Mouse (Mus musculus): Measurements from ENCODE around the gene Cacnb1. TPM values are rescaled to one million over a fixed set of nuclear protein-coding genes. Genes with fewer than 3 reads are reported as not detected.

The Cacnb1 gene
- 50.9 and 63.0 TPM in 2 replicates for polyA plus RNA-seq (2015; fragmentation: Nextera tagmentation; extraction: Ambion mirVana)

DNA sequence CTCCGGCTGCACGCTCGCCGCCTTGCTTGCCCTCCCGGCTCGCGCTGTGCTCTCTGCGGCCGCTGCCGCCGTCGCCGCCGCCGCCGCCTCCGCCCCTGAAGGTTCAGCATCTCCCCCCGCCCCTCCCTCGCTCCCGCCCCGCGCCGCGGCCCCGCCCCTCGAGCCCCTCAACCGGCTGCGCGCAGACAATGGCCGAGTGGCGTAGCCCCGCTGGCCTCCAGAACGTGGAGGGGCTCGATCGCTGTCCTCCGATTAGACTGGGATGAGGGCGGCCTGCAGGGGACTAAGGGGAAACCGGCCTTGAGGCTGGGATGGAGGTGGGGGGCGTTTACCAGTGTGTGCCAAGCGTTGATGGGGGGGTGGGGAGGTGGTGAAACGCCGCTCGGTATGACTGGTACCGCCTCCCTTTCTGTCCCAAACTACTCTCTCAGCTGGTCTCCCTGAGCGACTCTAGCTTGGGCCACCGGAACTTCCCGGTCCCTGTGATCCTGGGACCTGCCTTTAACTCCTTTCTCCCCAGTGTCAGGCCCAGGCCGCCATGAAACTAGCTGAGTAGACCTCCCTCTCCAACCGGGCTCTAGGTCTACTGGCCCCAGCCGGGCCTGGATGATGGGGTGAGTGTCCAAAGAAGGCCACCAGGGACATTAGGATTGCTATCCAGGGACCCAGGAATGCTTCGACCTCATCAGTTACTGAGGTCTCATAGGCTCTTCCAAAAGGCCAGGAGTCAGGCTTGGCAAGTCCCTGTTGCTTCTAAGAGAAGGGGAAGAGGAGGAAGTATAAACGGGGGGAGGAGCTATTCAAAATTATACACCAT lies at the start of gene Cacnb1:
Gene Cacnb1 (minus strand): TSS at position 480 of the 817 bp plus-strand sequence.
- peak within 1 kb of the TSS; percentile 70 for H3K4me2 ChIP-seq
- peak within 1 kb of the TSS; percentile 97 for H3K27ac ChIP-seq (replicated peaks)
- no peaks in the 10 kb centered on the region for H3K27me3 ChIP-seq (replicated peaks)
- peak; percentile 66 for ATAC-seq (ENCODE audit: low FRiP score)
- H3K4me1 ChIP-seq: peaks cover 60% of the 10 kb centered on the region
- under 1% methylated on average over 50 of the region's 52 CpGs for WGBS
- peak within 1 kb of the TSS; percentile 99 for H3K9ac ChIP-seq (replicated peaks)
- peak within 1 kb of the TSS; percentile 97 for H3K4me3 ChIP-seq (replicated peaks)
- H3K9me3 ChIP-seq (replicated peaks): no peaks in the 10 kb centered on the region
- H3K36me3 ChIP-seq: peaks cover 8% of the 10 kb centered on the region

DNA sequence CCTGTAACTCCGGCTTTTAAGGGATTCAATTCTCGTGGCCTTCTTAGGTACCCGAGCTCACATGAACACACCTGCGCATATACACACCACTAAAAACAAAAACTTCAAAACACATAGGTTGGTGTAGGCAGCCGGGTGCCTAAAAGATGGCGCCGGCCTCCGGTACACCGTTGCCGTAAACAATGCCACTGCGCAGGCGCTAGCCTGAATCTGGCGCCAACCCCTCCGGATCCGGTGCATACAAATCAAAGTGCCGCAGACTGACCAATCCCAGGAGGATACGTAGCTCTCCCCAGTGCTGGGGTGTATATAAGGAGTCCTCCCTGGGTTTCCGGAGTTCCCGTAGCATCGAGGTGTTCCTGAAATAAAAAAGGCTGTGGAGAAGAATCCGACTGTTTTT lies 44.4 kb upstream of the Cacnb1 start:
- Histone ChIP-seq H3K9ac (replicated peaks) (no peak overlapping the region), H3K4me3 (replicated peaks) (no peak overlapping the region), H3K9me3 (replicated peaks) (0 out of 2 replicates have a peak, but pooled peaks cover 2% of the 10 kb centered on the region), H3K27ac (replicated peaks) (no peak overlapping the region), H3K27me3 (replicated peaks) (no peaks in the 10 kb centered on the region), H3K4me1 (no peaks in the 10 kb centered on the region), H3K4me2 (no peak overlapping the region), H3K36me3 (no peaks in the 10 kb centered on the region)
- WGBS: 95% methylated on average over 21 of the region's 21 CpGs
- ATAC-seq (ENCODE audit: low FRiP score): no peak

DNA sequence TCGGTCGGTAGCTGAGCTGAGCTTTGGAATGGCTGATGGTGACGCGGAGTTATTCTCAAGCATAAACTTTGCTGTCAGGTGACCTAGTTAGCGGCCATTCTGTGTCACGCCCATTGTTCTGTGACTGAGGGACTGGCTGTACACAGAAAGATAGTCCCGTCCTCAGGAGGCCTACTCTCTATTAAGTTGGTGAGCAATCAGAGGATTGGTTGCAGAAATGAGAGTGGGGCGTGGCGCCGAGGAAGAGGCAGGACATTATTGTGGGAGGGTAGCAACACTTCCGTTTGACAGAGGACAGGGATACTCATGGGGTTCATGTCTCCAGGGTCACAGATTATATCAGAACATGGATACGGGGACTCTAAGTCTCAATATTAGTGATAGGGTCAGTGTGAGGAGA lies 43.4 kb upstream of the Cacnb1 start:
- no peak overlapping the region for H3K4me3 ChIP-seq (replicated peaks)
- WGBS: 93% methylated on average over 12 of the region's 12 CpGs
- no peak for ATAC-seq (ENCODE audit: low FRiP score)

DNA sequence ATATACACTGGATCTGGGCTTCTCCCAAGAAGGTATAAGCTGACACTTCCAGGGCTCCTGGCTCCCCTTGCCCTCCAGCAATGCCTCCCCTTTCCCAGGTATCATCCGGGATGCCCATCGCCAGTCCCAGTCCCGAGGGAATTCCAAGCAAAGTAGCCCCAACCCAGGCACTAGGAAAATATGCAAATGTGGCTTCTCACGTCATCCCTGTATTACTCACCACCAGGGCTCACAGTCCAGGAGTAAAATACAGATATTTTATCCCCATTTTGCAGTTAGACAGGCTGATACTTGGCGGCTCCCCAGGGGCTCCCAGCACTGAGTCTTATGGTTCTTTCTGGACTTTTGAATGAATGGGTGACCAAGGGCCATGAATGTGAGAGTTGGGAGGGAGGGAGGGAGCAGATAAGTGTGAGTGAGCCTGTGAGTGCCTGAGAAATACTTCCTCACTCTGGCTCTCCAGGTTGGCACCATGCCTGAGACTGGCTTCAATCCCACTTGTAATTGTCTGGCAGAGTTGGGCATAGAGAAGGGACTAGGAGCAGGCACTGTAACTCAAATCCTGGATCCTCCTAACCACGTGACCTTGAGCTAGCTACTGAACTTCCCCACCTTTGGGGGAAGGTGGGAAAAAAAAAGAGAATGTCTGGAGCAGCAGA lies 39.2 kb upstream of the Cacnb1 start:
- Histone ChIP-seq H3K9ac (replicated peaks) (no peak overlapping the region), H3K27me3 (replicated peaks) (no peaks in the 10 kb centered on the region), H3K4me2 (no peak overlapping the region), H3K9me3 (replicated peaks) (no peaks in the 10 kb centered on the region), H3K4me1 (peaks cover 8% of the 10 kb centered on the region), H3K27ac (replicated peaks) (no peak overlapping the region), H3K36me3 (no peaks in the 10 kb centered on the region), H3K4me3 (replicated peaks) (no peak overlapping the region)
- WGBS: 57% methylated on average over 6 of the region's 6 CpGs
- no peak for ATAC-seq (ENCODE audit: low FRiP score)

More for the DNA sequence above, 43.4 kb upstream of the Cacnb1 start:
- Histone ChIP-seq H3K4me1 (no peaks in the 10 kb centered on the region), H3K4me2 (no peak overlapping the region), H3K27ac (replicated peaks) (no peak overlapping the region), H3K9ac (replicated peaks) (no peak overlapping the region), H3K9me3 (replicated peaks) (0 out of 2 replicates have a peak, but pooled peaks cover 2% of the 10 kb centered on the region), H3K27me3 (replicated peaks) (no peaks in the 10 kb centered on the region), H3K36me3 (no peaks in the 10 kb centered on the region)

DNA sequence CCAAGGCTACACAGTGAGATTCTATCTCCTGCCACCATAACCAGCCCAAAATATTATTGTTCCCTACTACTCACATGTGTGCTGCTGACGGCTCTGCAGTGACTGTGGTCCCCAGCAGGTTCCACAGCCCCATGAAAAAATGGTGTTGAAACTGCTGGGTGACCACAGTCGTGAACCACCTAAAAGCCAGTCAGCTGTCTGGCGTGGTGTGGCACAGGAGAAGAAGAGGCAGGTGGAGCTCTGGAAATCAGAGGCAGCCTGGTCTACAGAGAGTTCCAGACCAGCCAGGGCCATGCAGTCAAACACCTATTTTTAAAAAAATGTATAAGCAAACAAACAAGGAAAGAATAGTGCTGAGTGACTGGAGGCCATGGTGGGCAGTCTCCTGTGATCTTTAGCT lies 38.6 kb upstream of the Cacnb1 start:
- H3K27me3 ChIP-seq (replicated peaks): no peaks in the 10 kb centered on the region
- no peak for ATAC-seq (ENCODE audit: low FRiP score)
- H3K9me3 ChIP-seq (replicated peaks): no peaks in the 10 kb centered on the region
- no peak overlapping the region for H3K9ac ChIP-seq (replicated peaks)
- no peaks in the 10 kb centered on the region for H3K36me3 ChIP-seq
- 73% methylated on average over 3 of the region's 3 CpGs for WGBS
- no peak overlapping the region for H3K4me3 ChIP-seq (replicated peaks)
- no peak overlapping the region for H3K27ac ChIP-seq (replicated peaks)
- no peak overlapping the region for H3K4me2 ChIP-seq
- peaks cover 8% of the 10 kb centered on the region for H3K4me1 ChIP-seq

DNA sequence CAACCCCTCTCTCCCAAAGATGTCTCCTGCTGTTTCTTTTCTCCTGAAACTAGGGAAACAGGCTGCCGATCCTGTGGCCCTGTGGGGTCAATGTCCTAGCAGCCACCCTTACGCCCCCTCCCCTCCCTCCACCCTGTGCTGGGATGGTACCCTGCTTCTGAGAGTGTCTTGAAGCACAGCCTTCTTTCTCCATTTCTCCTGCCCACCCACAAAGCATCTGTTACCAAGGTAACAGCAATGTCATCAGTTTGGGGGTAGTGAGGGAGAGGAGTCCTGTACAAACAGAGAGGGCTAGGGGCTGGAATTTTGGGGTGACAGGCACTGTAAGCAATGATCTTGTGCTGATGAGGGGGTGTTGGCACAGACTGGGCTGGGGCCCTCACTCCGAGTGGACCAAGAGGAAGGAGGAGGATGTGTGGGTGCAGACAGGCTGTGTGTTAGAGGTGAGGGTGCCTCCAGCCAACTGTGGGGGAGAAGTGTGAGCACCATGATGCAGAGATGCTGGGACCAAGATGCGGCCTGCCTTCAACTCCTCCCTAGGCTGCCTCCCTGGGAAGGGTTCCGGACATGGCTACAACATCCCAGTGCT lies 37.4 kb upstream of the Cacnb1 start:
- Histone ChIP-seq H3K36me3 (no peaks in the 10 kb centered on the region), H3K4me1 (peaks cover 8% of the 10 kb centered on the region), H3K4me3 (replicated peaks) (no peak overlapping the region), H3K4me2 (no peak overlapping the region), H3K27me3 (replicated peaks) (peaks cover 6% of the 10 kb centered on the region; the same call in 1 of the 2 replicates), H3K9ac (replicated peaks) (no peak overlapping the region), H3K27ac (replicated peaks) (no peak overlapping the region), H3K9me3 (replicated peaks) (no peaks in the 10 kb centered on the region)
- no peak for ATAC-seq (ENCODE audit: low FRiP score)
- 71% methylated on average over 5 of the region's 5 CpGs for WGBS

DNA sequence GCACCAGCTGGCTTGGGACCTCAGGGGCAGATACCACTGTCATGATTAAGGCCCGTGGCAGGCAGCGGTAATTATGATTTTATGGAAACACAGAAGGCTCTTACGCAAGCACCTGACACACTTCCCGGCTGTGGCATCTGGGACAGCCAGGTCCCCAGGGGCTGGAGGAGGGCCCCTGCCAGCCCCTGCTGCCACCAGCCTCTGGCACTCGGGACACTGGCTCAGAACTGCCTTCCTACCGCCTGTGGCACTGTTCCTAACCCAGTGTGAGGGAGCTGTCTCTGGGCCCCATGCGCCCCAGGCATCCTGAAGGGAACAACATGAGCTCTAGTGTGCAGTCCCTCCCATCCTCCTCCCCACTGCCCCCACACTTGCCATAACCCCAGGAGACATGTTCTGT lies 36.8 kb upstream of the Cacnb1 start:
- ATAC-seq (ENCODE audit: low FRiP score): no peak
- no peak overlapping the region for H3K9ac ChIP-seq (replicated peaks)
- no peak overlapping the region for H3K27ac ChIP-seq (replicated peaks)
- H3K4me2 ChIP-seq: no peak overlapping the region
- peaks cover 8% of the 10 kb centered on the region for H3K4me1 ChIP-seq
- H3K36me3 ChIP-seq: no peaks in the 10 kb centered on the region
- H3K9me3 ChIP-seq (replicated peaks): no peaks in the 10 kb centered on the region
- H3K27me3 ChIP-seq (replicated peaks): peaks cover 6% of the 10 kb centered on the region; the same call in 1 of the 2 replicates
- 37% methylated on average over 7 of the region's 7 CpGs for WGBS
- H3K4me3 ChIP-seq (replicated peaks): no peak overlapping the region

DNA sequence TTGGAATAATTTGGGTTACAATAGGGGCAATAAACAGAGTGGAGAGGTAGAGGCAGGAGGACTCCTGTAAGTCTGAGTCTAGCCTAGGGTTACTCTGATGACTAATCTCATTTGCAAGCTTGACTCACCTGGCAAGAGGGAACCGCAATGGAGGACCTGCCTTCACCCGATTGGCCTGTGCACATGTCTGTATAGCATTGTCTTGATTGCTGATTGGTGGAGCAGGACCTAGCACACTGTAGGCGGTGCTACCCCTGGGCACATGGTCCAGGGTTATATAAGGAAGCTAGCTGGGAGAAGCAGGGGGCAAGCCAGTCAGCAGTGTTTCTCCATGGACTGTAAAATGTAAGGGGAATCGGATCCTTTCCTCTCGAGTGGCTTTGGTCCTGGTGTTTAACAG lies 35.2 kb upstream of the Cacnb1 start:
- no peak overlapping the region for H3K4me3 ChIP-seq (replicated peaks)
- no peak for ATAC-seq (ENCODE audit: low FRiP score)
- whole genome bisulfite sequencing: 83% methylated on average over 5 of the region's 5 CpGs

DNA sequence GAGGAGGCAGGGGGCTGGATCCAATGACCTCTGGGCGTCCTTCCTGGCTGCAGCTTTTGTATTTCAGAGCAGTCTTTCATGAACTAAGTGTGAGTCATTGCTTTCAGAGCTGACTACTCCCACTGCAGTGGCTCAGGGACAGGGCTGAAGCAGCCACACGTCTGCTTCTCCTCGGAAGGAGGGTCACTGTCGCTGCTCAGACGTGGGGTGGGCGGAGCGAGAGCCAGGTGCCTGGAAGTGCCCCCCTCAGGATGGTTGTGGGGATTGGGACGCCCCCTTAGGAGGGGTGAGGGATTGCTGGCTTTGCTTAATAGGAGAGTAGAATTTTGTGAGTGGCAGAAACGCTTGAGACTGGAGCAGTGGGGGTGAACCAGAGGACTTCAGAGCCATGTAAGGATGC lies 34.6 kb upstream of the Cacnb1 start:
- ATAC-seq (ENCODE audit: low FRiP score): no peak
- 30% methylated on average over 9 of the region's 9 CpGs for WGBS
- no peak overlapping the region for H3K9ac ChIP-seq (replicated peaks)

More for the DNA sequence above, 35.2 kb upstream of the Cacnb1 start:
- H3K4me2 ChIP-seq: no peak overlapping the region
- H3K9me3 ChIP-seq (replicated peaks): no peaks in the 10 kb centered on the region
- H3K4me1 ChIP-seq: peaks cover 16% of the 10 kb centered on the region
- no peak overlapping the region for H3K9ac ChIP-seq (replicated peaks)
- H3K27me3 ChIP-seq (replicated peaks): peaks cover 6% of the 10 kb centered on the region; the same call in 1 of the 2 replicates
- no peaks in the 10 kb centered on the region for H3K36me3 ChIP-seq
- no peak overlapping the region for H3K27ac ChIP-seq (replicated peaks)

DNA sequence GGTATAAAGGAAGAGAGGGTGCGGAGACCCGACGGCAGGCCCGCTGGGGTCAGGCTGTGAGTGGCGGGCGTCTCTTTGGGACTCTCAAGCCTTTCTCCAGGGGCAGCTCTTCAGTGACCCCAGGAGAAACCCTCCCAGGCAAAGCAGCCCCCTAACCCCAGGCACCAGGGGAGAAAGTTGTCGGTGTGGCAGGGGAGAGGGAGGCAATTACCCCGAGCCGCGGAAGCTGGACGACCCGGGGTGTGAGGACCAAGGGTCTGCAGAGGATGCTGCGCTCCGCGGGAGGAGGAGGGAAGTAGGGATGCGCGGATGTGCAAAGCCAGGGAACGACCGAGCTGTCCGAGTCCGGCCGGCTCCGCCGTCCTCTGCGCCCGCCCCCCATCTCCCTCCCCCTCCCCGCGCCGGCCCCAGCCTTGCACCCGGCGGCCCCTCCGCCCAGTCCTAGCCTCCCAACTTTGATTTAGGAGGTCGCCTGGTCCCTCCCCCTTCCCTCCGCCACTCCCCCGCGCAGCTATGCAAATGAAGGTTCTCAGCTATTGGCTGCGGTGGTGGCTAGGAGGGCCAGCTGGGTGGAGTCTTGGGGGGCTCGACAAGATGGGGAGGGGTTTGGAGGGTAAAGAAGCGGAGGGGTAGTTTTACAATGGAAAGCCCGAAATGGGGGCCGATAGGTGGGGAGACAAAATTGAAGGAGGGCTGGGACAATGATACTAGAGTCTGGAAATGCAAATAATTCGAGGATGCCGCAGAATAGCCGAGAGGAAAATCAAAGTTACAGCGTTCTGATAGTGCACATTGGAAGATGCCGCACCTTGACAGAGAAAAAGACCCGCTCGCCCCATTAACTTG lies 30.4 kb upstream of the Cacnb1 start, which contains the start of gene Stac2:
Gene Stac2 (minus strand): TSS at position 474 of the 846 bp plus-strand sequence.
- Histone ChIP-seq H3K9me3 (replicated peaks) (no peaks in the 10 kb centered on the region), H3K4me3 (replicated peaks) (peak within 1 kb of the TSS; percentile 61), H3K4me1 (peaks cover 39% of the 10 kb centered on the region), H3K9ac (replicated peaks) (peak within 1 kb of the TSS; percentile 68), H3K27ac (replicated peaks) (peak within 1 kb of the TSS; percentile 73), H3K27me3 (replicated peaks) (peaks cover 22% of the 10 kb centered on the region), H3K36me3 (no peaks in the 10 kb centered on the region), H3K4me2 (peak within 1 kb of the TSS; percentile 74)
- peak; percentile 93 for ATAC-seq (ENCODE audit: low FRiP score)
- under 1% methylated on average over 47 of the region's 48 CpGs for WGBS

More for the DNA sequence above, 34.6 kb upstream of the Cacnb1 start:
- Histone ChIP-seq H3K9me3 (replicated peaks) (no peaks in the 10 kb centered on the region), H3K4me2 (no peak overlapping the region), H3K4me3 (replicated peaks) (no peak overlapping the region), H3K4me1 (peaks cover 21% of the 10 kb centered on the region), H3K27me3 (replicated peaks) (peaks cover 6% of the 10 kb centered on the region; the same call in 1 of the 2 replicates), H3K27ac (replicated peaks) (0 out of 2 replicates have a peak overlapping the region, but pooled peaks have one; percentile 29), H3K36me3 (no peaks in the 10 kb centered on the region)
